23 mouse cellular contexts compared by ENCODE assay signal in the genomic region with DNA sequence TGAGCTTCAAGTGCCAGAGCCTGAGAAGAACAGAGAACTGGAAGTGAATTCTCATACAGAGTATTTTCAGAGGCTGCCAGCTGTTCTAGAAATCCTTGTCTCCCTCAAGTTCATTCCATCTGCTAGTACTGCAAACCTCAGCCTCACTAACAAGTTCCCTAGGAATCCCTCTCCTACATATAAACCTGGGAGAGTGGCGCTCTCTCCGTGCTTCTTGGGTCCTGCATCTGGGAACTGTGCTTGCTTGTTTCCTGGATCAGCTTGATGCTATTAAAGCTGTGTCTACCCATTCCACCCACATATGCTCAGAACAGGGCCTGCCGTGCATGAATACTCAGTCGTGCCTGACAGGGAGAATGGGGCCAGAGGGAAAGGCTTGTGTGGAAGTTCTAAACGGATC. TPM values are rescaled to one million over a fixed set of nuclear protein-coding genes. Genes with fewer than 3 reads are reported as not detected.
"Had no signal": no experiment of that assay in that cellular context is flagged by ENCODE, and none has a peak within 500 bp of the region (broad histone marks: within the 10 kb centered on the region; RNA-seq: fewer than 3 reads in every experiment).

No protein-coding gene starts in this region.

- H3K9ac ChIP-seq: limb, embryonic 12.5 days; limb, embryonic 15.5 days; liver, embryonic 14.5 days; liver, postnatal 0 days; lung, embryonic 14.5 days; midbrain, embryonic 13.5 days had no signal

- DNase-seq: kidney, adult 2 months; kidney, postnatal 25 days; left cerebral cortex, postnatal 4 days; liver, postnatal 0 days; lung, embryonic 14.5 days; right cerebral cortex, adult 18-20 months; right cerebral cortex, postnatal 14 days; right cerebral cortex, postnatal 4 days; thymus, adult 2 months; thymus, postnatal 14 days; thymus, postnatal 4 days had no signal

- ATAC-seq: intestine, postnatal 0 days; liver, postnatal 0 days; lung, postnatal 0 days; midbrain, embryonic 16.5 days had no signal

- H3K4me2 ChIP-seq: limb, embryonic 12.5 days; limb, embryonic 15.5 days; liver, embryonic 11.5 days; lung, embryonic 14.5 days; midbrain, embryonic 13.5 days had no signal

- H3K27ac ChIP-seq: kidney, postnatal 0 days; limb, embryonic 12.5 days; limb, embryonic 15.5 days; liver, embryonic 14.5 days; macrophage; stomach, postnatal 0 days had no signal

- H3K36me3 ChIP-seq: limb, embryonic 12.5 days; limb, embryonic 15.5 days; midbrain, embryonic 13.5 days had no signal

- H3K27me3 ChIP-seq: limb, embryonic 12.5 days; limb, embryonic 15.5 days; midbrain, embryonic 13.5 days had no signal

- H3K9me3 ChIP-seq: limb, embryonic 12.5 days; limb, embryonic 15.5 days; midbrain, embryonic 13.5 days had no signal

- H3K4me3 ChIP-seq: limb, embryonic 12.5 days; limb, embryonic 15.5 days; midbrain, embryonic 13.5 days had no signal

RNA-seq across cellular contexts. Expression of a gene that starts 5.6 kb away (rescaled TPM):
- total RNA-seq: megakaryocyte, adult 5-6 weeks had no signal
